Mouse (Mus musculus): ENCODE data around the gene Frmd4a. TPM values are rescaled to one million over a fixed set of nuclear protein-coding genes. Genes with fewer than 3 reads are reported as not detected.
"Not testable (repeated sequence)": the region's sequence is repeated elsewhere in the genome, so short reads cannot be mapped to it uniquely, and the experiment has no call there.

The Frmd4a gene
- total RNA-seq, 1 experiment from 2014 or later, result 27.8 TPM

DNA sequence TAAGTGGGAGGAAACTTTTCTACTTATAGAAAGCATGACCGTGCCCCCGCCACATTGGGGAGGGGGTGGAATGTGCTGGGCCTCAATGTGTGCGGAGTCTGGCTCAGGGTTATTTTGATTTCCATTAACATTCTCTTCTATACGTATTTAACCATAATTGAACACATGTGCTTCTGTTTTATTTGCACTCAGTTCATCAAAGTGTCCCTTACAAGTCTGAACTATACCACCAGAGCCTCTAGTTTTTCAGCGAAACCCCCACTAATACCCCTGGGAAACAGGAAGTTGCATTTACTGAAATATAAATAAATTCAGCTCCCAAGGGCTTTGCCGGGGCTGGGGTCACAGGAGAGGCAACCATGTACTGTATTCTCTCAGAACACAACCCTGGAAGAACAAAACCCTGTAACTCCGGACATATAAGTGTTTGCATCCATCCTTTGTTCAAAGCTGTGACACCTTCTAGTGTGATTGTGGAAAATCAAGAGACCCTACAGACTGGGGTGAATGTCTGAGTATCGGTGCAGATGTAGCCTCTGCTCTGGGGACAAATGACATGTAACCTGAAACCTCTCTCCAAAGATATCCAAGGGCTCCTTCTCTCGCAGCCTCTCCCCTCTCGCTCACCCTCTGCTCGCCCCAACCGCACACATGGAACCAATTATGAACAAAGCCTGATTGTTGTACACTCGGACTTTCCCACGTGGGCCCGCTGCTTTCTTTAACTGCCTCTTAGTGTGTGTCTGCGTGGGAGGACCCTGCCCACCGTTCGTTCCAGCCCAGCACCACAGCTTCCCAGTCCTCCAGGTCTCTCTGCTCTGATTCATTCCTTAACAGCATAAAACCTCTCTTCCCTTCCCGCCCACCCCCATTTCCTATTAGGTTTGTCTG, 281.1 kb downstream of the Frmd4a start:
- no peak for ATAC-seq (replicated peaks in 1 of 2; ENCODE audit: insufficient read depth in 1 of 2, low FRiP score in 2 of 2, low TSS enrichment in 1 of 2, low read depth in 1 of 2, poor library complexity in 2 of 2, severe bottlenecking in 2 of 2)

DNA sequence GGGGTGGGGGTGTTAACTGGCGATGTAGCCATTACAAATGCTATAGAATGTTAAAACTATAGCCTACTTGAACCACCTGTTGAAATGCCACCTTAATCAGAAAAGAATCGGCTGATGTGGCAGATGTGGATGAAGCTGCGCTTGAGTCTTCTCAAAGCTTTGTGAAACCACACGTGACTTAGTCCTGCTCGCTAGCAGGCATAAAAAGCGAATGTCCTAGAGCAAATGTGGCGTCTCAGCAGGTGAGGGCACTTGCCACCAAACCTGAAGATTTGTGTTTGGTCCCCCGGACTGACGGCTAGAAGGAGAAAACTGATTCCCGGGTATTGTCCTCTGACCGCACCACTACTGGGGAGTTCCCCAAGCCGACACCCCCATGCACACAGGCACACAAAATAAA, 282.1 kb downstream of the Frmd4a start:
- ATAC-seq (replicated peaks in 1 of 2; ENCODE audit: insufficient read depth in 1 of 2, low FRiP score in 2 of 2, low TSS enrichment in 1 of 2, low read depth in 1 of 2, poor library complexity in 2 of 2, severe bottlenecking in 2 of 2), result no peak

GRCm38 (mm10) chr2:4300383-4300811, 282.9 kb downstream of the Frmd4a start:
- ATAC-seq (replicated peaks in 1 of 2; ENCODE audit: insufficient read depth in 1 of 2, low FRiP score in 2 of 2, low TSS enrichment in 1 of 2, low read depth in 1 of 2, poor library complexity in 2 of 2, severe bottlenecking in 2 of 2), result 0 out of 4 replicates have a peak, but pooled peaks have one; percentile 18 to 37

GRCm38 (mm10) chr2:4300816-4301215, 283.3 kb downstream of the Frmd4a start:
- ATAC-seq (replicated peaks in 1 of 2; ENCODE audit: insufficient read depth in 1 of 2, low FRiP score in 2 of 2, low TSS enrichment in 1 of 2, low read depth in 1 of 2, poor library complexity in 2 of 2, severe bottlenecking in 2 of 2), result peak in 1 of 2 experiments; percentile 18; a peak in 1 of 4 replicates

DNA sequence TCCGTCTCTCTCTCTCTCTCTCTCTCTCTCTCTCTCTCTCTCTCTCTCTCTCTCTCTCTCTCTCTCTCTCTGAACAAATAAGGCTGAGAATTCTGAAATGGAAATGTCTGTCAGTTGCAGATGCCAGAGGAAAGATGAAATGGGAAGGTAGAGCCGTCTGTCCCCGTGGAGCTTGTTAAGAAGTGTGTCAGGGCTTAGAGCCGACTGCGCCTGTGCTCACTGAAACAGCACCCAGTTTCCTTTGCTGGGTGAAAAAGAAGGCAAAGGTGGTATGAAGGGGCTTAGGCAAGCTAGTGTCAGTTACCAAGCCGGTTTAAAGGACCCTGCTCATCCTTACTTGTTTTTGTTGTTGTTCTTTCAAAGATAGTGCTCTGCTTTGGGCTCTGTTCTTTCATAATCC, 283.7 kb downstream of the Frmd4a start:
- no peak for ATAC-seq (replicated peaks in 1 of 2; ENCODE audit: insufficient read depth in 1 of 2, low FRiP score in 2 of 2, low TSS enrichment in 1 of 2, low read depth in 1 of 2, poor library complexity in 2 of 2, severe bottlenecking in 2 of 2)

- ATAC-seq (replicated peaks in 1 of 2; ENCODE audit: insufficient read depth in 1 of 2, low FRiP score in 2 of 2, low TSS enrichment in 1 of 2, low read depth in 1 of 2, poor library complexity in 2 of 2, severe bottlenecking in 2 of 2), result no peak
Measured at GRCm38 (mm10) chr2:4301692-4302091, 284.2 kb downstream of the Frmd4a start.

DNA sequence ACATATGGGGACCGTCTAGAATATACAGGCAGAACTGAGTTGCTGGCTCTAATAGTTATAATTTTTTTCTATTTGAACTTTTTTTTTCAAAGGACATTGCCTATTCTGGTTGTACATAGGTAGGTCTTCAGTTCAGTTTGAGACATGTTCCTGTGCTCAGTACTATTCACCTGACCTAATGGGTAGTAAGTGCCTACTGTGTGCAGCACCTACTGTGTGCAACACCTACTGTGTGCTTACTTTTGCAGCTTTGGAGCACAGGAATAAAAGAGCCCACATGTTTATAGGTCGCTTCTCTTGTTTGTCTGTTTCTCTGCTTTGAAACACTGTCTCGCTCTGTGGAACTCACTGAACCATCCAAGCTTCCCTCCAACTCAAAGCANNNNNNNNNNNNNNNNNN, 284.6 kb downstream of the Frmd4a start:
- no peak for ATAC-seq (replicated peaks in 1 of 2; ENCODE audit: insufficient read depth in 1 of 2, low FRiP score in 2 of 2, low TSS enrichment in 1 of 2, low read depth in 1 of 2, poor library complexity in 2 of 2, severe bottlenecking in 2 of 2)

- no peak for ATAC-seq (replicated peaks in 1 of 2; ENCODE audit: insufficient read depth in 1 of 2, low FRiP score in 2 of 2, low TSS enrichment in 1 of 2, low read depth in 1 of 2, poor library complexity in 2 of 2, severe bottlenecking in 2 of 2)
Measured at GRCm38 (mm10) chr2:4307076-4307475, 289.6 kb downstream of the Frmd4a start.

DNA sequence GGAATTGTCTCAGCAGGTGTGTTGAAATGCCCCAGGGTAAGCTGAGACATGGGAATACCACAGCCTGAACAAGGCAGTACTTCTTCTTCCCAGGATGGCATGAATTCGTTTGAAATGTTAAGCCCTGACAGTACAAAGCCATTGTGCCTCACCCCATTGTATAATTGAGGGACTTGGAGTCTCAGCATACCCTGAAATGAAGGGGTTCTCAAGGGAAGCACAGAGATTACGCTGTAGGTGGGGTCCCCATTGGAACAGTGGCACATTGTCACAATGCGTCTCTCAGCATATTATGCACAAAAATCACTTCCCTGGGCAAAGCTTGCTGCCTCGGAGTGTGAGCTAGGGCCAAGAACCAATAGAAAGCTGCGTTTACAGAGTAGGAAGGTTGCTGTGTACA, 297.0 kb downstream of the Frmd4a start:
- ATAC-seq (replicated peaks in 1 of 2; ENCODE audit: insufficient read depth in 1 of 2, low FRiP score in 2 of 2, low TSS enrichment in 1 of 2, low read depth in 1 of 2, poor library complexity in 2 of 2, severe bottlenecking in 2 of 2), result no peak

GRCm38 (mm10) chr2:4316589-4316988, 299.1 kb downstream of the Frmd4a start:
- 0 out of 4 replicates have a peak, but pooled peaks have one; percentile 22 to 40 for ATAC-seq (replicated peaks in 1 of 2; ENCODE audit: insufficient read depth in 1 of 2, low FRiP score in 2 of 2, low TSS enrichment in 1 of 2, low read depth in 1 of 2, poor library complexity in 2 of 2, severe bottlenecking in 2 of 2)

DNA sequence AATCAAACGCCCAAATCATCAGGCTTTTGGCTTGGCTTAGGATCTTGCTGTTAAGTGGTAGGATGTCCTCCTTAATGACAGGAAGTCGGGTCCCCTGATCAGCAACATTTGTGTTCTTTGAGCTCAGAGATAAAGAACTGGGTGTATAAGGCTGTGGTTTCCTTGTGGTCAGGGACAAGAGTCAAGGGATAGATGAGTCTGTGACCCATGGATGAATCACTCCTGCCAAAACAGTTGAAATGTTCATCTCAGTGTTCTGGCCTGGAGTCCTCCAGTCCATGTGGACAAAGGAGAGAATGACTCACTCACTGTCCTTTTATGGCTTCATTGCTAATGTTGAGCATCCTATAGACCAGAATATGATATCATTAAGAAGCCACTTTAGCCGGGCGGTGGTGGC, 300.6 kb downstream of the Frmd4a start:
- 0 out of 4 replicates have a peak, but pooled peaks have one; percentile 25 to 32 for ATAC-seq (replicated peaks in 1 of 2; ENCODE audit: insufficient read depth in 1 of 2, low FRiP score in 2 of 2, low TSS enrichment in 1 of 2, low read depth in 1 of 2, poor library complexity in 2 of 2, severe bottlenecking in 2 of 2)

DNA sequence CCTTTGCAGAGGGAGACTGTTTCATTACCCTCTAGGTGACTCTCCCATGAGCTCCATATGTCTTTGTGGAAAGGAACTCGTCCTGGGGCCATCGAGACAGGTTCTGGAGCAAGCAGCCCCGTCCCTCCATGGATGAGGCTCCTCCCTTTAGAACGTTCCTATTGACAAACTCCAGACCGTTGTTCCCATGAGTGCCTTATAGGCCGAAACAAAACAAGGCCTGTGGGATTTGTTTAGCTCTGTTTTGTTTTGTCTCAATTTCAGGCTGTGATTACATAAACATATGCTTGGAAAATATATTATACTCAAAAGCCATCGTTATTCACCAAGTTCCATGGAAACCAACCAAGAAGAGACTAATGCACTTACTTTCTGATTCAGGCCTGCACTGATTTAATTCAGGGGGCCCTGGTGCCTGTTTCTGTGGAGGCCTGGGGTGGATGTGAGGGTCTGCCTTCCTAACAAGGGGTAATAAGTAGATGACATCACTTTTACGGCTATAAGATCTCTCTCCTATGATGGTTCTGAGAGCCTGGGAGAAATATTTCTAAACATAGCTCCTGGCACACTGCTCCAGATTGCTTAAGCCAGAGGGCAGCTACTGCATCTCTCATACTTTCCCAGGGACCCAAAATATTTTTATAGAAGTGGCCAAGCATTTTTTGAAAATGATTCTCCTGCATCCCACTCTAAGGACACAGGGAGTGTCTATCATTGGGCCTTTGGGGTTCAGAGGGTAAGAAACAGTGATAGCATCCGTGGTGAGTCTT, 308.9 kb downstream of the Frmd4a start:
- ATAC-seq (replicated peaks in 1 of 2; ENCODE audit: insufficient read depth in 1 of 2, low FRiP score in 2 of 2, low TSS enrichment in 1 of 2, low read depth in 1 of 2, poor library complexity in 2 of 2, severe bottlenecking in 2 of 2), result no peak

DNA sequence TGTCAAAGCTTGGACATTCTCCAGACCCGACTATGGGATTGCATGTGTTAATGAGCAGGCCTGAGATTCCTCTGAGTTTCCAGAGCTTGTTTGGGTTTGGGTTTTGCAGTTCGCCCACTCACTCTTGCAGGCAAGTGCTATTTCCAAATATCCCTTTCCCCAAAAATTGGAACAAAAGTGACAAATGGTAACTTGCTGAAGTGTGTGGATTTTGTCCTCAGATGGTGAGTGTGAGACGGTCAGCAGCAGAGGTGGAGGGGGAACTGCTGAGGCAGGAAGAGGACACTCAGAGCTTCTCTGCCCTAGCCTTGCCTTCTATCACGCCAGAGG, 309.5 kb downstream of the Frmd4a start:
- ATAC-seq (replicated peaks in 1 of 2; ENCODE audit: insufficient read depth in 1 of 2, low FRiP score in 2 of 2, low TSS enrichment in 1 of 2, low read depth in 1 of 2, poor library complexity in 2 of 2, severe bottlenecking in 2 of 2), result no peak

- no peak for ATAC-seq (replicated peaks in 1 of 2; ENCODE audit: insufficient read depth in 1 of 2, low FRiP score in 2 of 2, low TSS enrichment in 1 of 2, low read depth in 1 of 2, poor library complexity in 2 of 2, severe bottlenecking in 2 of 2)
Measured at GRCm38 (mm10) chr2:4332441-4332840, 314.9 kb downstream of the Frmd4a start.

- ATAC-seq (replicated peaks in 1 of 2; ENCODE audit: insufficient read depth in 1 of 2, low FRiP score in 2 of 2, low TSS enrichment in 1 of 2, low read depth in 1 of 2, poor library complexity in 2 of 2, severe bottlenecking in 2 of 2), result peak in 1 of 2 experiments; percentile 32; a peak in 1 of 4 replicates
Measured at GRCm38 (mm10) chr2:4334201-4334600, 316.7 kb downstream of the Frmd4a start.

GRCm38 (mm10) chr2:4334936-4335335, 317.4 kb downstream of the Frmd4a start:
- no peak for ATAC-seq (replicated peaks in 1 of 2; ENCODE audit: insufficient read depth in 1 of 2, low FRiP score in 2 of 2, low TSS enrichment in 1 of 2, low read depth in 1 of 2, poor library complexity in 2 of 2, severe bottlenecking in 2 of 2)

- ATAC-seq (replicated peaks in 1 of 2; ENCODE audit: insufficient read depth in 1 of 2, low FRiP score in 2 of 2, low TSS enrichment in 1 of 2, low read depth in 1 of 2, poor library complexity in 2 of 2, severe bottlenecking in 2 of 2), result no peak
Measured at GRCm38 (mm10) chr2:4335881-4336280, 318.4 kb downstream of the Frmd4a start.

- not testable (repeated sequence) for ATAC-seq (replicated peaks in 1 of 2; ENCODE audit: insufficient read depth in 1 of 2, low FRiP score in 2 of 2, low TSS enrichment in 1 of 2, low read depth in 1 of 2, poor library complexity in 2 of 2, severe bottlenecking in 2 of 2)
Measured at GRCm38 (mm10) chr2:4338290-4338689, 320.8 kb downstream of the Frmd4a start.

Measured in hematopoietic stem cell, adult 5-6 weeks (primary cell).